Mouse (Mus musculus): ENCODE measurements around the gene Son.

DNA sequence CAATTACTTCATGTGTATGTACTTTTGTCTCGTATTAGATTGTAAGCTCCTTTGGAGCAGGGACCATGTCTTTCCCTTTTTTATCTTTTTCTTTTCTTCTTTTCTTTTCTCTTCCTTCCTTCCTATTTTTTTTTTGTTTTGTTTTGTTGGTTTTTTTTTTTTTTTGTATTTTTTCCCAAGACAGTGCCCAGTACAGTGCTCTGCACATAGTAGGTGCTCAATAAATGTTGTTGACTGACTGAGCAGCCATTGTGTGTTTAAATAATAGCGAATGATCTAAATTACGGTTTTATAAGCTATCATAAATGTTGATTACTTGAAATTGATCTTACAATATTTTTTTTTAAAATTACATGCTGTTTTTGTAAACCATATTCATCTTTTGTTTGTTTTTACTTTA is 16.5 kb downstream of the Son start:
- TF ChIP-seq MAFK (IDR thresholded peaks at IDR 0.05; ENCODE audit: insufficient read depth, low read depth, low read length): no peak
- no peak for TF ChIP-seq HCFC1 (IDR thresholded peaks at IDR 0.05; ENCODE audit: borderline replicate concordance, insufficient read depth, low read length)
- no peak for TF ChIP-seq CHD2 (IDR thresholded peaks at IDR 0.05; ENCODE audit: low read depth, low read length)
- no peak for TF ChIP-seq ZC3H11A (IDR thresholded peaks at IDR 0.05; ENCODE audit: borderline replicate concordance, low read depth, low read length)
